Mouse (Mus musculus): ENCODE measurements around the gene Glp2r. TPM values are rescaled to one million over a fixed set of nuclear protein-coding genes. Genes with fewer than 3 reads are reported as not detected.
A peak's percentile ranks its signal among the peaks of the same experiment; 100 is the strongest.

The Glp2r gene
- total RNA-seq, 2 experiments from 2014 or later = 0.06 TPM; not detected in 1

- no peak for DNase-seq (ENCODE audit: low spot score in 2 of 2)
Observed at GRCm38 (mm10) chr11:67731056-67731455, 39.9 kb downstream of the Glp2r start.

- DNase-seq (ENCODE audit: low spot score in 2 of 2) = no peak
Observed at GRCm38 (mm10) chr11:67728726-67729125, 42.2 kb downstream of the Glp2r start.

GRCm38 (mm10) chr11:67727095-67727494 is 43.9 kb downstream of the Glp2r start:
- DNase-seq (ENCODE audit: low spot score in 2 of 2) = no peak

GRCm38 (mm10) chr11:67723231-67724013 is 47.5 kb downstream of the Glp2r start:
- DNase-seq (ENCODE audit: low spot score in 2 of 2) = no peak

GRCm38 (mm10) chr11:67722399-67723156 is 48.4 kb downstream of the Glp2r start:
- no peak for DNase-seq (ENCODE audit: low spot score in 2 of 2)

- no peak for DNase-seq (ENCODE audit: low spot score in 2 of 2)
Observed at GRCm38 (mm10) chr11:67721485-67721884, 49.5 kb downstream of the Glp2r start.

- no peak for DNase-seq (ENCODE audit: low spot score in 2 of 2)
Observed at GRCm38 (mm10) chr11:67715382-67715781, 55.6 kb downstream of the Glp2r start.

GRCm38 (mm10) chr11:67712976-67713375 is 58.0 kb downstream of the Glp2r start:
- DNase-seq (ENCODE audit: low spot score in 2 of 2) = no peak

- no peak for DNase-seq (ENCODE audit: low spot score in 2 of 2)
Observed at GRCm38 (mm10) chr11:67694703-67695376, 76.1 kb downstream of the Glp2r start, which contains the start of gene Rcvrn. Gene Rcvrn (plus strand): TSS chr11:67695326.

GRCm38 (mm10) chr11:67686109-67686508 is 84.8 kb downstream of the Glp2r start:
- DNase-seq (ENCODE audit: low spot score in 2 of 2) = no peak

- no peak for DNase-seq (ENCODE audit: low spot score in 2 of 2)
Observed at GRCm38 (mm10) chr11:67681871-67682270, 89.1 kb downstream of the Glp2r start.

- DNase-seq (ENCODE audit: low spot score in 2 of 2) = no peak
Observed at GRCm38 (mm10) chr11:67679930-67680329, 91.0 kb downstream of the Glp2r start.

- no peak for DNase-seq (ENCODE audit: low spot score in 2 of 2)
Observed at GRCm38 (mm10) chr11:67679300-67679699, 91.7 kb downstream of the Glp2r start.

- peak in 1 of 2 experiments; percentile 33 for DNase-seq (ENCODE audit: low spot score in 2 of 2)
Observed at GRCm38 (mm10) chr11:67675562-67676540, 95.1 kb downstream of the Glp2r start.

GRCm38 (mm10) chr11:67672140-67672539 is 98.8 kb downstream of the Glp2r start:
- DNase-seq (ENCODE audit: low spot score in 2 of 2) = no peak

- DNase-seq (ENCODE audit: low spot score in 2 of 2) = no peak
Observed at GRCm38 (mm10) chr11:67670031-67670430, 100.9 kb downstream of the Glp2r start.

- DNase-seq (ENCODE audit: low spot score in 2 of 2) = no peak
Observed at GRCm38 (mm10) chr11:67668460-67669007, 102.4 kb downstream of the Glp2r start.

GRCm38 (mm10) chr11:67667531-67668332 is 103.2 kb downstream of the Glp2r start:
- DNase-seq (ENCODE audit: low spot score in 2 of 2) = peak; percentile 38 to 55

GRCm38 (mm10) chr11:67666129-67666528 is 104.8 kb downstream of the Glp2r start:
- DNase-seq (ENCODE audit: low spot score in 2 of 2) = no peak
